Mouse (Mus musculus): Measurements from ENCODE around the gene Tsr1. TPM values are rescaled to one million over a fixed set of nuclear protein-coding genes. Genes with fewer than 3 reads are reported as not detected.

The Tsr1 gene
- total RNA-seq (2023), result 10 to 100 TPM; 10.7 to 14.0 TPM

DNA sequence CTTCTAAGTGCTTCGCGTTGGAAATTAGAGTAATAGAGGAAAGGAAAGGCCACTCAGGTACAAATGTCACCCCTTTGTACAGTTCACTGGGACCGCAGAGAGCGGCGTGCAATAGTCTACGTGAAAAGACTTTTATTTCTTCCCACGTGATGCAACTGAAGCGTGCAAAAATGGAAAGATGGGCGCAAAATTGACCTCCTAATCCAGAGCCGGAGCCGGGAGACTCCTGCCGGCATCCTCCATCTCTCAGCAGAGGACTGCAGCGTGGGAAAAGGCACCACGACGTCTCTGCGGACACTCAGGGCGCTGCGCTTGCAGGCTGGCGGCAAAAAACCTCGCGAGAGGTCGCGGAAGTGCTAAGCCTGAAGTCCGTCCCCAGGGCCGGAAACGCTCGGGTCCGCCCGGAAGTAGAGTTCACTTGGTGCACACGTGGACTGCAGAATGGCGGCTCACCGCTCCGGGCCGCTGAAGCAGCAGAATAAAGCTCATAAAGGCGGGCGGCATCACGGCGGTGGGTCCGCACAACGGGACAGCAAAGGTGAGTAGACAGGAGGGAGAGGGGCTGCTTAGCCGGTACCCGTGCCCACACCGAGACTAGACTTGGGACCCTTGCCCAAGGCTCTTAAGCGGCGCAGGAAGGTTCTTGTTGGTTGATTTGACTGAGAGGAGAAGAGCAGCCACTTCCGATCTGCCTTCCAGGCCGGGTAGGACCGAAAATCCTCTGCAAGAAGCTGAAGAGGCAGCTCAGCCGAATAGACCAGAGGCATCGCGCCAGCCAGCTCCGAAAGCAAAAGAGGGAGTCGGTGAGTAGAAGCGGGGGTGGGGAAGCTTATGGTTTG is at the start of gene Tsr1:
Gene Tsr1 (plus strand): TSS at position 394 of the 839 bp plus-strand sequence.

GRCm38 (mm10) chr11:74896901-74897677 is 782 bp upstream of the Tsr1 start, which contains the start of gene Sgsm2:
Gene Sgsm2, minus strand, starts transcription at chr11:74897060.

DNA sequence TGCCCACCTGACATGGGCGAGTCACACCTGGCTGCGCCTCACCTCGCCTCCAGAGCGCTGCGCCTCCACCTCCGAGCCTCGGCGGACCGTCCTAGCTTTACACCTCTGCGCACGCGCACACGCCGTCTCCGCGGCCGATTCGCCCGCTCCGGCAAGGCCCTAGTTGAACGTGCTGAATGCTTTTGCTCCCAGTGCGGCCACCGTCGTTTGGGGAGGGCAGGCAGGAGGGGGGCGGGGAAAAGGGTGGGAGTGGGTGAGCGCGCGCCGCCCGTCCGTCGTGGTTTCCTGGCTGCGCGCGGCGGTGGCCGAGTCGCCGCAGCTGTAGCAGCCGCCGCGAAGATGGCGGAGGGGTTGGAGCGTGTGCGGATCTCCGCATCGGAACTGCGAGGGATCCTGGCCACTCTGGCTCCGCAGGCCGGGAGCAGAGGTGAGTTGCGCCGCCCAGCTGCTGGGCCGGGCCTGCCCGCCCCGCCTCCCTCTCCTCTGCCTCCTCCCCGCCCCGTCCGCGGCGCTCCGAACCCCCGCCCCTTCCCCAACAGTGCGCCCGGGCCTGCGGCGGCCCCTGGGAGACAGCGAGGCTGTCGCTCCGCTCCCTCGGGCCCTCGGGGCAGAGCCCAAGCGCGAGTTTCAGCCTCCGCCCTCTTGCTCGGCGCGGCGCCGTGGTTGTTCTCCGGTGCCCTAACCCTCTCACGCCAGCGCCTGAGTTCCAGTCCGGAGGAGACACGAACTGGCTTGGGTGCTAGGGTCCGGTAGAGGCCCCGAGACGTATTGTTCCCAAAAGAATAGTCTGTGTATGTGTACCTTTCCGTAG is 27.9 kb downstream of the Tsr1 start, which contains the start of the genes Smg6 and Srr:
Gene Smg6 (plus strand): TSS at position 247 of the 811 bp plus-strand sequence.
Gene Srr (minus strand): TSS at position 372 of the 811 bp plus-strand sequence.

Other genes with a start within 250 kb of the Tsr1 start
- 10 to 100 TPM; 18.7 to 19.6 TPM for gene Cluh, start 248.6 kb upstream of the Tsr1 start, total RNA-seq (2023)
- 10 to 100 TPM; 89.5 to 96.1 TPM for gene Pafah1b1, start 173.4 kb upstream of the Tsr1 start, total RNA-seq (2023)
- gene Mettl16, start 127.2 kb upstream of the Tsr1 start, total RNA-seq (2023), result 10 to 100 TPM in 1 of 2 experiments, 1 to 10 TPM in 1; 9.7 to 10.7 TPM
- gene Mnt, start 67.2 kb upstream of the Tsr1 start, total RNA-seq (2023), result 10 to 100 TPM; 30.1 to 34.6 TPM
- 1 to 10 TPM; 1.9 TPM for gene Sgsm2, start 1.0 kb upstream of the Tsr1 start, total RNA-seq (2023)
- 10 to 100 TPM; 22.4 to 26.9 TPM for gene Smg6, start 27.8 kb downstream of the Tsr1 start, total RNA-seq (2023)
- 1 to 10 TPM; 6.4 to 7.5 TPM for gene Srr, start 27.9 kb downstream of the Tsr1 start, total RNA-seq (2023)

Data from neutrophil, adult 83 days (primary cell).